Mouse (Mus musculus) megakaryocyte-erythroid progenitor cell, adult 5-6 weeks (primary cell): ENCODE results near the gene Olfml2b. TPM values are rescaled to one million over a fixed set of nuclear protein-coding genes. Genes with fewer than 3 reads are reported as not detected.

Experiments
- ATAC-seq: replicated peaks from 2 replicates; pipeline ENCODE4 v1.8.0; 2016; ENCODE audit warnings: mild to moderate bottlenecking, inconsistent platforms; ENCODE audit not compliant: severe bottlenecking, poor library complexity, low FRiP score, low TSS enrichment
- total RNA-seq, 2 experiments: library from RNA; stranded (forward) in 1 of 2; stranded (reverse) in 1 of 2; fragments of 200-1000, 215-1000 nt in 1 of 2; fragments of >200 nt in 1 of 2; fragmentation: Nextera tagmentation in 1 of 2; gene quantifications; 2 replicates each; pipeline ENCODE4 v1.2.3; 2014 to 2017

The Olfml2b gene
- total RNA-seq, 2 experiments from 2014 or later = 0.33 TPM; not detected in 1

GRCm38 (mm10) chr1:170645896-170646605 lies 1.7 kb downstream of the Olfml2b start:
- no peak for ATAC-seq

- ATAC-seq = no peak
These were observed 2.4 kb downstream of the Olfml2b start for GRCm38 (mm10) chr1:170646606-170647287.

DNA sequence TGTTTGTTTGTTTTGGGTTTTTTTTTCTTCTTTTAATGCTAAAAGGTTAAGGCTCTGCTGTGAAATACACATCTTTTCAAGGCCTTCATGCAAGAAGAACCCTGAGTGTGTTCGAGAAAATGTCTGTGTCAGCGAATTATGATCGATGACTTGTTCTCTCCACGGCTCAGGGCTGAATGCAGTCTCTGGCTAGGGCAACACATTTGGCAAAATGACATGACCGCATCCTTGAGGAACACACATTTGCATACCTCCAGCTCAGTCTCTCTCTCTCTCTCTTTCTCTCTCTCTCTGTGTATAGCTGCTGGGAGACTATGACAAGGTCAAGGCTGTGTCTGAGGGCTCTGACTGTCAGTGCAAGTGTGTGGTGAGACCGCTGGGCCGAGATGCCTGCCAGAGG lies 3.0 kb downstream of the Olfml2b start:
- ATAC-seq = no peak

DNA sequence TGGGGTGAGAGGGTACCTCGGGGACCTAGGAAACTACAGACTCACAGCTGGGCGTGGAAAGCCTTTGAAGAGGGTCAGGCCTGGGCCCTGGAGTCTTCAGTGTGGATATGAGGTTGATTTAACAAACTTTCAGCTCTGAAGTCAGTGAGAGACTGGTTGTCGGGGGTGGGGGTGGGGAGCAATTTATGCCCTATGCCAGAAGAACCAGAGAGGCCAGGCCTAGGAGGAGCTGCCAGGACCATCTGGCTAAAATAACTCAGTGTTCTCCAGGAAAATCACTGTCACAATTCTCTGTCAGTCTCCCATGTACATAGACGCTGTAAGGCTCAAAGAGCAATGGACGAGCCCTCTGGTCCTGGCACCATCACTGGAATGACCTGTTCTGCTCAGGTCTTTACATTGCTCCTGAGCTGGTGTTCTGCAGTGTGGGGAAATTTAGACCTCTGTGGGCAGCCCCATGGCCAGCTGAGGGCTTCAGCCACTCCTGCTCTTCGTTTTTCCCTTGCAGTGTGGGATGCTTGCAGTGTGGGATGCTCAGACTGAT lies 3.7 kb downstream of the Olfml2b start:
- ATAC-seq = no peak

- no peak for ATAC-seq
These were observed 6.9 kb downstream of the Olfml2b start for GRCm38 (mm10) chr1:170651046-170651723.

- no peak for ATAC-seq
These were observed 7.8 kb downstream of the Olfml2b start for GRCm38 (mm10) chr1:170651989-170652740.

- no peak for ATAC-seq
These were observed 11.1 kb downstream of the Olfml2b start for GRCm38 (mm10) chr1:170655280-170655917.

- no peak for ATAC-seq
These were observed 12.3 kb downstream of the Olfml2b start for GRCm38 (mm10) chr1:170656518-170657227.

- no peak for ATAC-seq
These were observed 12.8 kb downstream of the Olfml2b start for GRCm38 (mm10) chr1:170657228-170657521.

- ATAC-seq = no peak
These were observed 13.4 kb downstream of the Olfml2b start for GRCm38 (mm10) chr1:170657643-170658314.

- no peak for ATAC-seq
These were observed 14.9 kb downstream of the Olfml2b start for GRCm38 (mm10) chr1:170659260-170659659.

DNA sequence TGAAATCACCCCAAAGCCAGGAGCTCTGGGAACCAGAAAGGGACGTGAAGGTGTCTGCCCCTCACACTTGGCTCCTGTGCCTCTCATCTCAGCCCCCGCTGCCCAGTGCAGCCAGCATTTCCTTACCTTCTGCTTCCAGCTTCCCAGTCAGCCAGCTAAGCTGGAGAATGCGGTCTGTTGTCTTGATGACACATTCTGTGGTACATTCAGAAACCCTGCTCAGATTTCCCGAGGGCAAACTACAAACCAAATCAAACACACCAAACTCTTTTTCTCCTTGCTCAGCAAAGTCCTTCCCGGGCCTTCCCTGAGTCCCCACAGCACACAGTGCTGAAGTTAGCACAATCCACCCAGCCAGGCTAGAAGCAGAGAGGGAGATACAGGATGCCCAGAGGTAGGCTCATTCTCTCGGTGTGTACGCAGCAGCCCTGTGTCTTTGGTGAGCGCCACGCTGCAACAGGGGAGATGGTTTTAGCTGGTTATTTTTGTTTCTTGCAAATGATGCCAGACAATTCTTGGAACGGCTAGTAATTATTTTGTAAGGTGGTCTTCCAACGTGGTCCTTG lies 20.4 kb downstream of the Olfml2b start:
- no peak for ATAC-seq

- no peak for ATAC-seq
These were observed 20.9 kb downstream of the Olfml2b start for GRCm38 (mm10) chr1:170665200-170665599.

DNA sequence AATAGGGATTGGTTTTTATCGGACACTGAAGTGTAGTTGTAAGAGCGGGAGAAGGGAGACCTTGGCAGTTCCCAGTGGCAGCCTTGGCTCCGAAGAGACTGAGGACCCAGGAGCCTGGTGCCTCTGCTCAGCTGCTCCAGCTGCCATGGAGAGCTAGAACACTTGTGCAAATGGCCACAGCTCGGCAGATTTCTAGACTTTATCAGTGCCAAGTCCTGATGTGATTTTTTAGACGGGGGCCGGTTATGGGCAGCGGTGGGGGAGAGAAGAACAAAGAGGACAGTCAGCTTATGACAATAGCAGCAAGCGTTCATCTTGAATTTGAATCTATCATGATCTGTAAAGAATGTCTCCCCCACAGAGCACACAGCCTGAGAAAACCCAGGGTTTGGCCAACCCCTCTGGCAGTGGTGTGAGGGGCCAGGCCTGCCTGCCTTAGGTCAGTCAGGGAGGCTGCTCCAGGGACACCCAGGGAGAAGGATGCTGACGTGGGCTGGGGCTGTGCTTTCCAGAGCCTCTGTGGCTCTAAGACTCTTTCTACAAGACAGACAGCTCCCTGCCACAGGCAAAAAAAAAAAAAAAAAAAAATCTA lies 29.9 kb downstream of the Olfml2b start:
- no peak for ATAC-seq

DNA sequence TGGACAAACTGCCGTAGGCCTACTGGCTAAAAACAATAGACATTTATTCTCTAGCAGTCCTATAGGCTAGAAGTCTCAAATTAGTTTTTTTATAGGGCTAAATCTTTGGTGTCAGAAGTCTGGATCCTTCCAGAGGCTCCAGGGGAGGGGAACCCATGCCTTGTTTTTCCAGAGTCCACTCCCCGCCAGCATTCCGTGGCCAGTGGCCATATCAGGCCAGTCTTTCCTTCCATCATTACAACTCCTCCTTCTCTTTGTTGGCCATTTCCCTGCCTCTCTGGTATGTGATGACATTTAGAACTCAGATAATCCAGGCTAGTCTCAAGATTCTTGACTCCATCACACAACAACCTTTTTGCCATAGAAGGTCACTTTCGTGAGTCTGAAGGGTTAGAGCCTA lies 33.3 kb downstream of the Olfml2b start:
- no peak for ATAC-seq

DNA sequence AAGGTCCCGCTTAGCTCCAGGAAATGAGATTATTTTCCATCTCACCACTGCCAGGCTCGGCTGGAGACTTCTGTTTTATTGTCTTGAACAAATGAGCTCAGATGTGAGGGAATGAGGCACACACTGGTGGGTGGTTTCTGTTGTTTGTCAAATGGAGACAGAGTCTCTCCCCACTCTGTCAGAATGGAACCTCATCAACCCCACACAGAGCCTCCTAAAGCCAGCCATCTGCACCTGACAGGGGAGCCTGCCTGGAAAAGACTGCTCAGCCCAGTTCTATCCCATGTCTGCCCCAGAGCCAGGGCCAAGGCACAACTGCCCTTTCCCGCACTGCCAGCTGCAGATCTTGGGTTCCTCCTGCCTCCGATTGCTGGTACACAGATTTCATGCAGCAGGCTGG lies 34.5 kb downstream of the Olfml2b start:
- ATAC-seq = no peak

DNA sequence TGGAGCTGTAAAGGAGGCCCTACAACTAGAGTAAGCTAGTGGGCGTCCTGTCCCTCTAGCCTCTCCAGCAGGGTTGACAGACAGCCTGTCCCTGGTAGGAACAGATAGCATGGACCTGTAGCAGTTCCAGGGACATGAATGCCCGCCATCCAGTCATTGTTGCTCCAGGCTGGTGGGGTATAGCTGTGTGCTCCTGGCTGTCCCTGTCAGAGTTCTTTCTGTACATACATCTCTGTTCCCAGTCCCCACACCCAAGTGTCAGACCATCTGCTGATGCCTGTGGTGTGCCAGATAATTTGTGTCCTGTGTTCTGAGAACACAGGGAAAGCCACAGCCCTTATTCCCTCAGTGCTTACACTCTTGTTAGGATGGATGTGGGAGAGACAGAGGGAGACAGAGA lies 35.3 kb downstream of the Olfml2b start:
- no peak for ATAC-seq

DNA sequence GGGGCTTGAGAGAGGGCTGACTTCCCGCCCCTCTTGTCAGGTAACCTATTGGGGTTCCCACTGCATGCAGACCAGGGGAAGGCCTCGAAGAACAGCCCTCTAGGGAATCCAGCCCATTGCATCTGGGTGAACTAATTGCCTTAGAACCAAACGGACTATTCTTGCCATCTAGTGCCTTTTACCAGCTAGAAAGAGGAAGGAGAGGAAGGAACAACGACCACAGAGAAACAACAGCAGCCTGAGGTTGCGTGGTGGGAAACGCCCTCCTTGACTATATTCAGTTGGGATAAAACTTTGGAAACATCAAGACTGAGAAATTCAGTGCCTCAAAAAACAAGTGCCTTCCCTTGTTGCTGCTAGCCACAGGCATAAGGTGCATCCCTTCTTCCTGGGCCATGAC lies 39.5 kb downstream of the Olfml2b start:
- no peak for ATAC-seq
